Mouse (Mus musculus) small intestine, adult 2 months (tissue): Measurements from ENCODE around the gene Sde2.

Source experiments
- CTCF ChIP-seq: fragments of 200-500 bp; IDR thresholded peaks from 2 replicates; pipeline ENCODE4 v1.5.1; 2012; ENCODE audit warnings: low read depth, mild to moderate bottlenecking, control low read depth, inconsistent platforms, low read length, moderate library complexity, mixed read lengths; ENCODE audit not compliant: insufficient replicate concordance, insufficient read length; ENCODE audit errors: extremely low read depth
- POLR2A ChIP-seq: fragments of 200-500 bp; IDR thresholded peaks from 2 replicates; pipeline ENCODE4 v1.6.1; 2012; ENCODE audit warnings: low read depth, mild to moderate bottlenecking, control low read depth, inconsistent platforms, low read length, moderate library complexity

- TF ChIP-seq CTCF (no peak), POLR2A (no peak)
Observed at GRCm38 (mm10) chr1:180803881-180804280, 47.0 kb upstream of the Sde2 start.
